Mouse (Mus musculus) kidney, adult 18-20 months (tissue): ENCODE measurements at regions not wholly inside any gene's neighbourhood (a gene's known extent, or its start where the extent isn't known, plus 50 kb on each side); places are given as distances from the start of the nearest gene placed in this dataset.
"Not testable (repeated sequence)": the region's sequence is repeated elsewhere in the genome, so short reads cannot be mapped to it uniquely, and the experiment has no call there.

ENCODE experiments used
- DNase-seq: peaks from one replicate; pipeline ENCODE4 v3.0.0; 2021

DNA sequence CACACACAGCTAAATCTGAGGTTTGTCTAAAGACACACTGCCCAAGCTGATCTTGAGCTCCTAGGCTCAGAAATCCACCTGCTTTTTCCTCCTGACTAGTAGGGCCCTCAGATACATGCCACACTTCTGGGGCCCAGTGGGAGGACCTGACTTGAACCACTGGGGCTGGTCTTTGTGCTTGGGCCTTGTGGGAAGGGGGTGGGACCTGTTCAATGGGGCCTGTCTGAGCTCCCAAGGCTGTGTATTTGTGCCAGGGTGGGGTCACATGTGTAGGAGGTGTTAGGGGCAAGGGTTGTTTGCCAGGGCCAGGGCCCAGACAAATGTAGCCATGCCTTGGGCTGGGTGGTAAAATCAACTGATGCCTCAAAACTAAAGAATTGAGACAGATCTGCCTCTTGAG is 56.8 kb downstream of the Gm8765 start:
- not testable (repeated sequence) for DNase-seq

- not testable (repeated sequence) for DNase-seq
Observed at GRCm38 (mm10) chr13:50756334-50756733, 58.2 kb downstream of the Gm8765 start.

GRCm38 (mm10) chr13:50764618-50765017 is 66.5 kb downstream of the Gm8765 start:
- DNase-seq = no peak

DNA sequence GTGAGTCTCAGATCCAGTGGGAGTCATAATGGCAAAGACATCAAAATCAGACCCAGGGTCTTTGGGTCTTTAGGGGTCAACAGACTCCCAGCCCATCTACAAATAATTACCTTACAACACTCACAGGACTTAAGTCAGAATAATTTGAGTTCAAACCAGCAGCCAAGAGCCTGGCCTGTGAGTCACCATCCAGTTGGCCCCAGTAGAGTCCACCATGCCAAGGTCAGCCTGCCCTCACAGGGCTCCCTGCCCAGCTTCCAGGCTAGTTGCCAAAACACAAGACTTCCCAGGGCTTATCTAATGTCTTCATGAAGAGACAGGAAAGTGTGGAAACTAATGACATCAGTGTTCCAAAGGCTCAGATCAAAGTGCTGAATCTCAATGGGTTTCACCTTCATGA is 81.9 kb downstream of the Gm8765 start:
- DNase-seq = not testable (repeated sequence)

- DNase-seq = peak; percentile 7
Observed at GRCm38 (mm10) chr13:50829879-50830550, 131.9 kb downstream of the Gm8765 start.
